15 mouse cellular contexts compared by ENCODE assay signal in genomic region chr4:153955651-153956050, GRCm38 (mm10). TPM values are rescaled to one million over a fixed set of nuclear protein-coding genes. Genes with fewer than 3 reads are reported as not detected.
DNase-seq lines count a peak whose midpoint lies in the region; ATAC-seq and TF ChIP-seq lines count a peak whose summit lies in the region.
"Had no signal": no experiment of that assay in that cellular context is flagged by ENCODE, and none has a peak within 500 bp of the region (broad histone marks: within the 10 kb centered on the region; RNA-seq: fewer than 3 reads in every experiment).

No protein-coding gene starts in this region.

- no peaks in the 10 kb centered on the region for H3K9me3 ChIP-seq in midbrain, postnatal 0 days (ENCODE audit: low read length)
- H3K9me3 ChIP-seq in midbrain, embryonic 14.5 days (ENCODE audit: control insufficient read depth, low read length), result no peaks in the 10 kb centered on the region
- no peaks in the 10 kb centered on the region for H3K9me3 ChIP-seq in neural tube, embryonic 15.5 days (replicated peaks)
- H3K9me3 ChIP-seq in kidney, embryonic 14.5 days (ENCODE audit: control insufficient read depth, low read length), result no peaks in the 10 kb centered on the region
- H3K9me3 ChIP-seq: limb, embryonic 12.5 days; midbrain, embryonic 12.5 days had no signal

- H3K27ac ChIP-seq in gastrocnemius, adult 2 months, result no peak overlapping the region
- H3K27ac ChIP-seq in midbrain, postnatal 0 days (ENCODE audit: low read depth, low read length), result no peak overlapping the region
- H3K27ac ChIP-seq in midbrain, embryonic 14.5 days (replicated peaks; ENCODE audit: low read depth, low read length), result no peak overlapping the region
- peak overlapping the region; percentile 90; the same call in 1 of the 2 replicates for H3K27ac ChIP-seq in neural tube, embryonic 15.5 days (replicated peaks)
- H3K27ac ChIP-seq in kidney, embryonic 14.5 days (ENCODE audit: low read depth, low read length), result no peak overlapping the region
- H3K27ac ChIP-seq: liver, embryonic 14.5 days had no signal

- no peak for ATAC-seq in midbrain, postnatal 0 days (ENCODE audit: low FRiP score)
- no peak for ATAC-seq in midbrain, embryonic 14.5 days (ENCODE audit: low FRiP score, low TSS enrichment)
- no peak for ATAC-seq in neural tube, embryonic 15.5 days (ENCODE audit: low FRiP score)
- ATAC-seq in kidney, embryonic 14.5 days (ENCODE audit: low FRiP score, low TSS enrichment), result no peak
- ATAC-seq: lung, postnatal 0 days; Patski had no signal

- no peak overlapping the region for H3K9ac ChIP-seq in midbrain, postnatal 0 days (replicated peaks; ENCODE audit: low read length, poor library complexity, severe bottlenecking)
- H3K9ac ChIP-seq in midbrain, embryonic 14.5 days (replicated peaks; ENCODE audit: low read length), result no peak overlapping the region
- no peak overlapping the region for H3K9ac ChIP-seq in neural tube, embryonic 15.5 days (replicated peaks)
- H3K9ac ChIP-seq in kidney, embryonic 14.5 days (ENCODE audit: low read depth, low read length), result no peak overlapping the region
- H3K9ac ChIP-seq: limb, embryonic 12.5 days; liver, embryonic 14.5 days; midbrain, embryonic 12.5 days had no signal

- H3K27me3 ChIP-seq in midbrain, postnatal 0 days (ENCODE audit: insufficient read depth, low read length), result 0 out of 2 replicates have a peak, but pooled peaks cover 3% of the 10 kb centered on the region
- no peaks in the 10 kb centered on the region for H3K27me3 ChIP-seq in midbrain, embryonic 14.5 days (ENCODE audit: control insufficient read depth, insufficient read depth, low read length)
- H3K27me3 ChIP-seq in neural tube, embryonic 15.5 days (replicated peaks), result no peaks in the 10 kb centered on the region
- H3K27me3 ChIP-seq in kidney, embryonic 14.5 days (ENCODE audit: control insufficient read depth, insufficient read depth, low read length), result no peaks in the 10 kb centered on the region
- H3K27me3 ChIP-seq: limb, embryonic 12.5 days; Patski had no signal

- intact Hi-C loops in gastrocnemius, adult 2 months (cut with DNase I), result no loop called here
- intact Hi-C loops in gastrocnemius, postnatal 36 days (cut with DNase I), result loop anchor here (5.0 kb wide), 1 partner anchor 57 kb away; the partner anchor contains the start of gene Lrrc47

- H3K4me1 ChIP-seq in midbrain, postnatal 0 days (ENCODE audit: insufficient read depth, low read length), result peaks cover 4% of the 10 kb centered on the region; the same call in 1 of the 2 replicates
- peaks cover 21% of the 10 kb centered on the region for H3K4me1 ChIP-seq in midbrain, embryonic 14.5 days (ENCODE audit: control insufficient read depth, insufficient read depth, low read length)
- peaks cover 21% of the 10 kb centered on the region for H3K4me1 ChIP-seq in neural tube, embryonic 15.5 days
- H3K4me1 ChIP-seq in kidney, embryonic 14.5 days (ENCODE audit: control insufficient read depth, insufficient read depth, low read length), result peaks cover 10% of the 10 kb centered on the region

- no peak for TF ChIP-seq CTCF in gastrocnemius, adult 2 months (IDR thresholded peaks at IDR 0.05)
- TF ChIP-seq CTCF in midbrain, postnatal 0 days (IDR thresholded peaks at IDR 0.05), result no peak

- peaks cover 7% of the 10 kb centered on the region for H3K36me3 ChIP-seq in midbrain, postnatal 0 days (ENCODE audit: insufficient read depth, low read length)
- H3K36me3 ChIP-seq in midbrain, embryonic 14.5 days (ENCODE audit: control insufficient read depth, insufficient read depth, low read length), result peaks cover 11% of the 10 kb centered on the region
- peaks cover 13% of the 10 kb centered on the region for H3K36me3 ChIP-seq in neural tube, embryonic 15.5 days
- peaks cover 11% of the 10 kb centered on the region; the same call in 1 of the 2 replicates for H3K36me3 ChIP-seq in kidney, embryonic 14.5 days (ENCODE audit: control insufficient read depth, insufficient read depth, low read length)

- no peak overlapping the region for H3K4me2 ChIP-seq in midbrain, postnatal 0 days (ENCODE audit: low read depth, low read length, poor library complexity, severe bottlenecking)
- no peak overlapping the region for H3K4me2 ChIP-seq in midbrain, embryonic 14.5 days (ENCODE audit: low read length)
- no peak overlapping the region for H3K4me2 ChIP-seq in neural tube, embryonic 15.5 days
- H3K4me2 ChIP-seq in kidney, embryonic 14.5 days (replicated peaks; ENCODE audit: low read depth, low read length), result no peak overlapping the region

- H3K4me3 ChIP-seq in gastrocnemius, adult 2 months, result no peak overlapping the region
- no peak overlapping the region for H3K4me3 ChIP-seq in midbrain, postnatal 0 days (ENCODE audit: low read depth, low read length)
- H3K4me3 ChIP-seq in midbrain, embryonic 14.5 days (replicated peaks; ENCODE audit: low read depth, low read length), result no peak overlapping the region
- H3K4me3 ChIP-seq in neural tube, embryonic 15.5 days (replicated peaks), result no peak overlapping the region
- no peak overlapping the region for H3K4me3 ChIP-seq in kidney, embryonic 14.5 days (ENCODE audit: low read length)

- peak; percentile 28 for DNase-seq in gastrocnemius, adult 2 months
- DNase-seq in gastrocnemius, postnatal 36 days, result no peak
- peak; percentile 63 for DNase-seq in midbrain, postnatal 0 days (ENCODE audit: low spot score)
- no peak for DNase-seq in midbrain, embryonic 14.5 days
- DNase-seq in cerebellum, adult 9-11 months, result peak; percentile 58
- DNase-seq in embryo, embryonic 11 days, result no peak
- DNase-seq: kidney, postnatal 25 days; thymus, adult 18-20 months had no signal

- 74% methylated on average over 8 of the region's 8 CpGs for WGBS in midbrain, postnatal 0 days
- WGBS in midbrain, embryonic 14.5 days, result 78% methylated on average over 8 of the region's 8 CpGs
- WGBS in neural tube, embryonic 15.5 days, result 67% methylated on average over 8 of the region's 8 CpGs
- 88% methylated on average over 8 of the region's 8 CpGs for WGBS in kidney, embryonic 14.5 days

RNA-seq across cellular contexts. Expression of gene A430005L14Rik, which starts 1.4 kb away (rescaled TPM):
- total RNA-seq in gastrocnemius, adult 2 months (2021), result 10 to 100 TPM; 16.6 to 17.9 TPM
- total RNA-seq in gastrocnemius, postnatal 36 days (2021), result 10 to 100 TPM; 10.5 to 14.3 TPM
- total RNA-seq in midbrain, postnatal 0 days (2014; rRNA removed), result 31.3 and 38.4 TPM in 2 replicates
- polyA plus RNA-seq in midbrain, postnatal 0 days (2015; fragmentation: Nextera tagmentation; extraction: Ambion mirVana), result 46.1 and 50.4 TPM in 2 replicates
- polyA plus RNA-seq in midbrain, embryonic 14.5 days (2014; fragmentation: Nextera tagmentation; extraction: Ambion mirVana), result 63.3 and 63.7 TPM in 2 replicates
- 52.8 and 56.6 TPM in 2 replicates for polyA plus RNA-seq in neural tube, embryonic 15.5 days (2015; fragmentation: Nextera tagmentation; extraction: Ambion mirVana)
- polyA plus RNA-seq in kidney, embryonic 14.5 days (2014; fragmentation: Nextera tagmentation; extraction: Ambion mirVana), result 104 and 115 TPM in 2 replicates

RNA-seq across cellular contexts. Expression of gene Dffb, which starts 19.3 kb away (rescaled TPM):
- 1 to 10 TPM; 1.0 to 2.6 TPM for total RNA-seq in gastrocnemius, adult 2 months (2021)
- 1 to 10 TPM; 1.3 to 1.8 TPM for total RNA-seq in gastrocnemius, postnatal 36 days (2021)
- 19.8 and 20.8 TPM in 2 replicates for total RNA-seq in midbrain, postnatal 0 days (2014; rRNA removed)
- polyA plus RNA-seq in midbrain, postnatal 0 days (2015; fragmentation: Nextera tagmentation; extraction: Ambion mirVana), result 9.7 and 10.1 TPM in 2 replicates
- polyA plus RNA-seq in midbrain, embryonic 14.5 days (2014; fragmentation: Nextera tagmentation; extraction: Ambion mirVana), result 7.9 and 9.1 TPM in 2 replicates
- 11.3 and 12.6 TPM in 2 replicates for polyA plus RNA-seq in neural tube, embryonic 15.5 days (2015; fragmentation: Nextera tagmentation; extraction: Ambion mirVana)
- 11.1 and 14.1 TPM in 2 replicates for polyA plus RNA-seq in kidney, embryonic 14.5 days (2014; fragmentation: Nextera tagmentation; extraction: Ambion mirVana)

RNA-seq across cellular contexts. Expression of gene Cep104, which starts 19.3 kb away (rescaled TPM):
- 10 to 100 TPM; 28.3 to 30.0 TPM for total RNA-seq in gastrocnemius, adult 2 months (2021)
- total RNA-seq in gastrocnemius, postnatal 36 days (2021), result 10 to 100 TPM; 23.0 to 24.0 TPM
- 9.6 and 11.6 TPM in 2 replicates for total RNA-seq in midbrain, postnatal 0 days (2014; rRNA removed)
- polyA plus RNA-seq in midbrain, postnatal 0 days (2015; fragmentation: Nextera tagmentation; extraction: Ambion mirVana), result 11.7 and 12.0 TPM in 2 replicates
- polyA plus RNA-seq in midbrain, embryonic 14.5 days (2014; fragmentation: Nextera tagmentation; extraction: Ambion mirVana), result 15.3 and 19.7 TPM in 2 replicates
- polyA plus RNA-seq in neural tube, embryonic 15.5 days (2015; fragmentation: Nextera tagmentation; extraction: Ambion mirVana), result 15.6 and 17.5 TPM in 2 replicates
- 11.4 and 17.4 TPM in 2 replicates for polyA plus RNA-seq in kidney, embryonic 14.5 days (2014; fragmentation: Nextera tagmentation; extraction: Ambion mirVana)

RNA-seq across cellular contexts. Expression of gene Lrrc47, which starts 55.9 kb away (rescaled TPM):
- total RNA-seq in gastrocnemius, adult 2 months (2021), result 10 to 100 TPM; 24.4 to 29.0 TPM
- total RNA-seq in gastrocnemius, postnatal 36 days (2021), result 10 to 100 TPM; 20.4 to 20.9 TPM
- total RNA-seq in midbrain, postnatal 0 days (2014; rRNA removed), result 24.9 and 28.1 TPM in 2 replicates
- 15.8 and 22.6 TPM in 2 replicates for polyA plus RNA-seq in midbrain, postnatal 0 days (2015; fragmentation: Nextera tagmentation; extraction: Ambion mirVana)
- 12.7 and 13.5 TPM in 2 replicates for polyA plus RNA-seq in midbrain, embryonic 14.5 days (2014; fragmentation: Nextera tagmentation; extraction: Ambion mirVana)
- polyA plus RNA-seq in neural tube, embryonic 15.5 days (2015; fragmentation: Nextera tagmentation; extraction: Ambion mirVana), result 19.2 and 20.5 TPM in 2 replicates
- polyA plus RNA-seq in kidney, embryonic 14.5 days (2014; fragmentation: Nextera tagmentation; extraction: Ambion mirVana), result 12.1 and 13.6 TPM in 2 replicates

Comparison
In these comparisons a context has a peak if more than half of its experiments do, and no peak if none do; other contexts are left out.
1. DNase-seq: peak in gastrocnemius, adult 2 months (single experiment), midbrain, postnatal 0 days (single experiment) and cerebellum, adult 9-11 months (single experiment); none in gastrocnemius, postnatal 36 days (0 of 2), midbrain, embryonic 14.5 days (single experiment) and embryo, embryonic 11 days (single experiment).